In the genomic region with DNA sequence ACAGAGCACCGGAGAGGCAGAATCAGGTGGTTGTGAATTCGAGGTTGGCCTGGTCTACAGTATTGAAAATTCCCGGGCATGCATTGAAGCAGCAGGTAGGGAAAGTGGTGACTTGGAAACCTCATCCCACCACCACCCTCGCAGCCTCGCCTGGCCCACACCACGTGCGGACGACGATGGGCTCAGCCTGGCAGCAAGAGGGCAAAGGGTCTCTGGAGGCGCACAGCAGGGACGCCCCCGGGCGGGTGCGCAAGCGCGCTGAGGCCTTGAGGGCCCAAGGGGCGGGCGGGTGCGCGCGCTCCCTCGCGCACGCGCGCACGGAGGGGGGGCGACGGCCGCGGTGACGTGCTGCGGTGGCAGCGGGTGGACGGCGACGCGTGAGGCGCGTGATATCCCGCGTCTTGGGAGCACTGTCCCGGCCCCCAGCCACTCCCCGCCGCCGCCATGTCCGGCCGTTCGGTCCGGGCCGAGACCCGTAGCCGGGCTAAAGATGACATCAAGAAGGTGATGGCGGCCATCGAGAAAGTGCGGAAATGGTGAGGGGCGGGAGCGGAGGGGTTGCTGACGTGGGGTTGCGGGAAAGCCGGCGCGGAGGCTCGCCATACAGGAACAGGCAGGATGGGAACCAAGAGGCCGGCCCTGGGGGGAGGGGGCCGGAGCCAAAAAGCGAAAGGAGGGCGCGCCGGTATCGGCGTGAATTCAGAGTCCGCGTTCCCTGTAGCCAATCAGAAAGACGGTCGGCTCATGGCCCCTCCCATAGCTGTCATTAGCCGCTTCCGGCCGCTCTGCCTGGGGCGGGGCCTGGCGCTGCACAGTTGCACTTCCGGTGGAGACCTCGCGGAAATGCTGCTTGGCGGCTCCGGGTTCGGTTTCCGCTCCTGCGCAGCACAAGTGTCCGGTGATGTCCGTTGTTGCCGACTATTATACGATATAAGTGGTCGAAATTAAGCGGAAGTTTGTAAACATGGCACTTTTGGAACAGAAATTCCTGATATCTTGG, we compare ENCODE assay signal across 8 mouse cellular contexts. TPM values are rescaled to one million over a fixed set of nuclear protein-coding genes. Genes with fewer than 3 reads are reported as not detected.
DNase-seq lines count a peak whose midpoint lies in the region; ATAC-seq and TF ChIP-seq lines count a peak whose summit lies in the region.

A gene (plus strand): TSS at position 221 of the 1,000 bp plus-strand sequence.

- H3K36me3 ChIP-seq in heart, embryonic 12.5 days = peaks cover 25% of the 10 kb centered on the region
- H3K36me3 ChIP-seq in kidney, postnatal 0 days (ENCODE audit: insufficient read depth, low read length) = peaks cover 18% of the 10 kb centered on the region; the same call in 1 of the 2 replicates
- H3K36me3 ChIP-seq in liver, embryonic 11.5 days (ENCODE audit: control insufficient read depth, insufficient read depth, low read length) = peaks cover 11% of the 10 kb centered on the region
- peaks cover 19% of the 10 kb centered on the region for H3K36me3 ChIP-seq in stomach, embryonic 14.5 days (ENCODE audit: control insufficient read depth, insufficient read depth, low read length)

- H3K9me3 ChIP-seq in heart, embryonic 12.5 days (replicated peaks) = no peaks in the 10 kb centered on the region
- H3K9me3 ChIP-seq in kidney, postnatal 0 days (replicated peaks; ENCODE audit: low read length) = no peaks in the 10 kb centered on the region
- H3K9me3 ChIP-seq in liver, embryonic 11.5 days (ENCODE audit: control insufficient read depth, low read length) = no peaks in the 10 kb centered on the region
- no peaks in the 10 kb centered on the region for H3K9me3 ChIP-seq in stomach, embryonic 14.5 days (ENCODE audit: control insufficient read depth, low read depth, low read length)

- no peaks in the 10 kb centered on the region for H3K27me3 ChIP-seq in heart, embryonic 12.5 days (replicated peaks)
- H3K27me3 ChIP-seq in kidney, postnatal 0 days (ENCODE audit: insufficient read depth, low read length) = no peaks in the 10 kb centered on the region
- no peaks in the 10 kb centered on the region for H3K27me3 ChIP-seq in liver, embryonic 11.5 days (replicated peaks; ENCODE audit: control insufficient read depth, insufficient read depth, low read length)
- H3K27me3 ChIP-seq in stomach, embryonic 14.5 days (ENCODE audit: control insufficient read depth, insufficient read depth, low read length) = no peaks in the 10 kb centered on the region

- peak; percentile 2; the same call in 1 of the 2 replicates for TF ChIP-seq CTCF in kidney, postnatal 0 days (IDR thresholded peaks at IDR 0.05; ENCODE audit: low read depth)

- 2% methylated on average over 95 of the region's 95 CpGs for WGBS in heart, embryonic 12.5 days
- WGBS in kidney, postnatal 0 days = 3% methylated on average over 90 of the region's 95 CpGs
- WGBS in liver, embryonic 11.5 days = 2% methylated on average over 95 of the region's 95 CpGs
- WGBS in stomach, embryonic 14.5 days = 3% methylated on average over 77 of the region's 95 CpGs

- H3K4me1 ChIP-seq in heart, embryonic 12.5 days (replicated peaks) = peaks cover 14% of the 10 kb centered on the region
- H3K4me1 ChIP-seq in kidney, postnatal 0 days (replicated peaks; ENCODE audit: insufficient read depth, low read length) = peaks cover 11% of the 10 kb centered on the region; the same call in 1 of the 2 replicates
- peaks cover 18% of the 10 kb centered on the region for H3K4me1 ChIP-seq in liver, embryonic 11.5 days (replicated peaks; ENCODE audit: control insufficient read depth, insufficient read depth, low read length)
- 0 out of 2 replicates have a peak, but pooled peaks cover 5% of the 10 kb centered on the region for H3K4me1 ChIP-seq in stomach, embryonic 14.5 days (ENCODE audit: control insufficient read depth, insufficient read depth, low read length)

- ATAC-seq in erythroid progenitor cell, adult 5-6 weeks (replicated peaks; ENCODE audit: low FRiP score, poor library complexity, severe bottlenecking) = peak; percentile 97
- ATAC-seq in heart, embryonic 12.5 days (ENCODE audit: insufficient number of reproducible peaks, low FRiP score) = peak; percentile 98
- ATAC-seq in kidney, postnatal 0 days (replicated peaks; ENCODE audit: low FRiP score, low read depth) = peak; percentile 95
- ATAC-seq in liver, embryonic 11.5 days (replicated peaks; ENCODE audit: low FRiP score) = peak; percentile 94
- peak; percentile 98 for ATAC-seq in stomach, embryonic 14.5 days (ENCODE audit: insufficient number of reproducible peaks, insufficient read depth, low FRiP score, low read depth)

- H3K27ac ChIP-seq in heart, embryonic 12.5 days (ENCODE audit: poor library complexity, severe bottlenecking) = peak within 1 kb of the TSS; percentile 96
- H3K27ac ChIP-seq in kidney, postnatal 0 days = peak within 1 kb of the TSS; percentile 99
- peak within 1 kb of the TSS; percentile 91 for H3K27ac ChIP-seq in liver, embryonic 11.5 days (ENCODE audit: low read depth, low read length)
- H3K27ac ChIP-seq in stomach, embryonic 14.5 days (ENCODE audit: low read length) = peak within 1 kb of the TSS; percentile 99

- peak within 1 kb of the TSS; percentile 67 for H3K4me3 ChIP-seq in heart, embryonic 12.5 days
- H3K4me3 ChIP-seq in kidney, postnatal 0 days (replicated peaks; ENCODE audit: low read depth, low read length) = peak within 1 kb of the TSS; percentile 73
- H3K4me3 ChIP-seq in liver, embryonic 11.5 days (ENCODE audit: low read depth, low read length) = peak within 1 kb of the TSS; percentile 71
- peak within 1 kb of the TSS; percentile 63 for H3K4me3 ChIP-seq in stomach, embryonic 14.5 days (ENCODE audit: low read depth, low read length)

- peak within 1 kb of the TSS; percentile 87 for H3K4me2 ChIP-seq in heart, embryonic 12.5 days
- H3K4me2 ChIP-seq in kidney, postnatal 0 days (ENCODE audit: low read length) = peak within 1 kb of the TSS; percentile 87
- H3K4me2 ChIP-seq in liver, embryonic 11.5 days = peak within 1 kb of the TSS; percentile 89
- peak within 1 kb of the TSS; percentile 83 for H3K4me2 ChIP-seq in stomach, embryonic 14.5 days (replicated peaks; ENCODE audit: low read depth, low read length)

- H3K9ac ChIP-seq in heart, embryonic 12.5 days = peak within 1 kb of the TSS; percentile 90
- peak within 1 kb of the TSS; percentile 92 for H3K9ac ChIP-seq in kidney, postnatal 0 days (ENCODE audit: low read depth, low read length)
- peak within 1 kb of the TSS; percentile 88 for H3K9ac ChIP-seq in liver, embryonic 11.5 days (ENCODE audit: low read depth, low read length)
- H3K9ac ChIP-seq in stomach, embryonic 14.5 days (replicated peaks; ENCODE audit: low read depth, low read length) = peak within 1 kb of the TSS; percentile 71

- DNase-seq in CD4-positive helper T cell, adult 2 months (ENCODE audit: low read depth, low spot score) = peak; percentile 98
- DNase-seq in brain, embryonic 18.5 days (ENCODE audit: low read depth, low spot score) = peak; percentile 93
- peak; percentile 99 for DNase-seq in kidney, postnatal 0 days (ENCODE audit: low spot score)
- peak; percentile 96 for DNase-seq in liver, embryonic 11.5 days (ENCODE audit: low spot score)
- DNase-seq in naive thymus-derived CD4-positive, alpha-beta T cell, adult 2 months (ENCODE audit: low read depth) = peak; percentile 98

RNA-seq across cellular contexts. Expression of the gene that starts here (rescaled TPM):
- 24.1 and 35.6 TPM in 2 replicates for total RNA-seq in erythroid progenitor cell, adult 5-6 weeks (2015; ENCODE audit: low replicate concordance)
- total RNA-seq in erythroid progenitor cell, adult 5-6 weeks (2017; ENCODE audit: low replicate concordance) = 13.5 and 24.4 TPM in 2 replicates
- 34.2 and 38.2 TPM in 2 replicates for polyA plus RNA-seq in heart, embryonic 12.5 days (2016; fragmentation: Nextera tagmentation; extraction: Ambion mirVana)
- polyA plus RNA-seq in kidney, postnatal 0 days (2015; fragmentation: Nextera tagmentation; extraction: Ambion mirVana) = 58.8 and 65.6 TPM in 2 replicates
- 52.5 and 52.9 TPM in 2 replicates for polyA plus RNA-seq in liver, embryonic 11.5 days (2014; fragmentation: Nextera tagmentation; extraction: Ambion mirVana)
- 45.1 and 48.9 TPM in 2 replicates for polyA plus RNA-seq in stomach, embryonic 14.5 days (2014; fragmentation: Nextera tagmentation; extraction: Ambion mirVana)

Comparison
In these comparisons a context has a peak if more than half of its experiments do, and no peak if none do; other contexts are left out.
1. Peak in every context shown above with its lines: DNase-seq, ATAC-seq, H3K4me3 ChIP-seq and H3K27ac ChIP-seq.